Mouse (Mus musculus) retina, adult 2 months (tissue): Measurements from ENCODE around the gene Morc1.

ENCODE experiments used
- DNase-seq: peaks from one replicate; pipeline ENCODE4 v3.0.0-alpha.2; 2012; ENCODE audit warnings: low read depth, low spot score

Gene Morc1

DNA sequence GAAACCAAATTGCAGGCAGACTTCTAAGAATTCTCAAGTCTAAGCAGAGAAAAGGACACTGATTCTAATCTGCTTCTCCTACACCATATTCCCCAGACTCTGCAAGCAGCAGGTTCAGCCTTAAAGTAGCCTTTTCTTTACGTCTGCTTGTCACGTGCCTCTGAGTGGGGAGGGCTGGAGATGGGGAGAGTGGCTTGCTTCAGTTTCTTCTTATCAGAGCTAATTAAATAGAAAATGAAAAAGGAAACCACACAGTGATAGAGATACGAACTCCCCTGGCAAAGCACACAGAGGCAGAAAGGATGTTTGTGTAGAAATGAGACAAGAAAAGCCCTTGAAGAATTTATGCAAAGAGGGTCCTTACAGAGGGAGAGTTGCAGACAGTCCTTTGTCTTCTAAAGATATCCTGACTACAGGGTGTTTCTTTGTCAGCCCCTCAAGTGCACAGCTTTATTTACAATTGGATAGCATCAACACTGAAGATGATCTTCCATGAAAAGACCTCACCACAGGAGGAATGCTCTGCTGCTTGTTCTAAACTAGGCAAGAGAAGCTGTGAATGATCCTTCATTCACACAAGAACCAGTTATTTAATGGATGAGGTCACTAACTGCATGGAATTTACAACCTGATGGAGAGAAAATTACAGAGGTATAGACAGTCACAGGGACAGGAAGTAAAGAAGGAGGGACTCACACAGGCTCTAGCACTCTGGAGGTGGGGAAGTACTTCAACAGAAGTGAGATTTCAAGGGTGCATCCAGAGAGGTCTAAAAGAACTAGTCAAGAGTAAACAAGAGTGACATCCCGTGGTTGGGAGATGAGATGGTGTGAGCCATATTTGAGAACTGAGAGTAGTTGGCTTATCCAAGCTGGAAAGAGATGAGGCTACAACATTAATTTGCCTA lies 44.1 kb downstream of the Morc1 start:
- DNase-seq, result no peak

DNA sequence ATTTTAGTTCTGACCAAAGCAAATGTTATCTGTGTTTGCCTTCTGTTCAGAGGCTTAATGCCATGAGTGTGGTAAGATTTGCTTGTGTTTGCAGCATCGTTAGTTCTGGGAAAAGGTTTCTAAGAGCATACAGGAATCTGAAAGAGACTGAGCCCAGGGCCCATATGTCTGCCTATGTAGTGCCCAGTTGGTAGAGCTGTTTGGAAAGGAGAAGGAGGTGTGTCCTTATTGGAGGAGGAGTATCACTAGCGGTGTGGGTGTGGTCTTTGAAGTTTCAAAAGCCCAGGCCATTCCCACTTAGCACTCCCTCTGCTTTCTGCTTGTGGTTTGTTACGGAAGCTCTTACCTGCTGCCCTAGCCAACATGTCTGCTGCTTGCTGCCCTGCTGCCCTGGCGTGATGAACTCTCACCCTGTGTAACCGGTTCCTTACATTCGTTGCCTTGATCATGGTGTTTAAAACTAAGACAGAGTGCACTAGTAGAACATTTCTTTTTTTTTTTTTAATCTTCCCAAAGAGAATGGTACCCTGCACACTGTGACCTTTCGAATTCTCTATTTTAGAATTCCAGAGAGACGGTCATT lies 48.3 kb downstream of the Morc1 start:
- DNase-seq, result no peak

DNA sequence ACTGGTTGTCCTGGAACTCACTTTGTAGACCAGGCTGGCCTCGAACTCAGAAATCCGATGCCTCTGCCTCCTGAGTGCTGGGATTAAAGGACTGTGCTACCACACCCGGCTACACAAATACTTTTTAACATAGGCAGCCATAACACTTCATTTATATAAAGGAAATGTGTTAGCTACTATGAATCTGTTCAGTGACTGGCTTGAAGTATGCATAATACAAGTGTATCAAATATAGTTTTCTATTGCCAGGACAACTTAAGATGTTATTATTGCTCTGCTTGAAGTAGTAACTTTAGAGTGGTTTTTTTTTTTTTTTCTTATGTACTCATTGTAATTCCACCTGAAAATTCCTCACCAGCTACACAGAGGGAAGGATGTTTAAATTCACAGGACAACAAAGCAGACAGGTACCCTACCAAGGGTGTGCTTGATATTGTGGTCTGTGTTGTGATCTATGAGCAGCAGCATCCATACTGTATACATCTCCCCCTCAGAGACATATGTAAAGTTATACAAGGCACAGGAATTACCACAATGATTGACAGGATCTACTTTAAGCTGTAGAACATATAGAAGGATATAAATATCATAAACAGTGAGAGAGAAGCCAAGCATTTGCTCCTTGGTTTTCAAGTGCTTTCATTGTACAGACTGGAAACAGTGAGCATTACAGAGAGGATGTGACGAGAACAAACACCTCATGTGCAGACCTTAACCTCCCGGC lies 85.9 kb downstream of the Morc1 start:
- DNase-seq, result no peak

DNA sequence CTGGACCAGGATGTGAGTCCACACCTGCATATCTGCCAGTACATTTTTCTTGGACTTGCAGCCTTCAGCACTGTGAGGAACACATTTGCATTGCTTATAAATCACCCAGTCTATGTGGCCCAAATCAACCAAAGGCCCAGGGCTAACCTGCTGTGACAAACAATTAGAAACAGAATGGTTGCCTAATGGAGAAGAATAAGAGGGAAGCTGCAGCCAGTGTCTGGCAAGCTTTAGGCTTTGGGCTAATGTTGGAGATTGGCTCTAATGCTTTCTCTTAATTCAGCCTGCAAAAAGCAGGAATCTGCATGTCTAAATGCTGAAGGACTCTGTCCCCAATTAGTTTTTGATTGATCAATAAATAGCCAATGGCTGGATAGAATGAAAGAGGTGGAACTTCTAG lies 88.5 kb downstream of the Morc1 start:
- no peak for DNase-seq

DNA sequence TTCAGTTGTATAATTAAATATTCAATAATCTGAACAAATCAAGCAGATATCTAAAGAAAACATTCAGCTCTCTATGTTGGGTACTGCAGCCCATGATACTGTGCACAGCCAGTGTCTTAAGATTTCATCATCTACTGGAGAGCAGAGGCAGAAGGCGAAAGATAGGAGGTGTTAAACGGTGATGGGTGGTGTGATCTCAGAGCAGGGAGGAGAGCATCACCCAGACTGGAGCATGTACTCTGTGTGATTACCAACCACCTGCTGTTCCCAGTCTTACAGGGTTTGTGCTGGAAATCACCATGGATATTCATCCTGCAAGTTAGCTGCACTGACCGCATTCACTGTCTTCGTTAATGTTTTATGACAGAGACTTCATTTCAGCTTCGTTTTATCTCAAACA lies 106.1 kb downstream of the Morc1 start:
- DNase-seq, result no peak

DNA sequence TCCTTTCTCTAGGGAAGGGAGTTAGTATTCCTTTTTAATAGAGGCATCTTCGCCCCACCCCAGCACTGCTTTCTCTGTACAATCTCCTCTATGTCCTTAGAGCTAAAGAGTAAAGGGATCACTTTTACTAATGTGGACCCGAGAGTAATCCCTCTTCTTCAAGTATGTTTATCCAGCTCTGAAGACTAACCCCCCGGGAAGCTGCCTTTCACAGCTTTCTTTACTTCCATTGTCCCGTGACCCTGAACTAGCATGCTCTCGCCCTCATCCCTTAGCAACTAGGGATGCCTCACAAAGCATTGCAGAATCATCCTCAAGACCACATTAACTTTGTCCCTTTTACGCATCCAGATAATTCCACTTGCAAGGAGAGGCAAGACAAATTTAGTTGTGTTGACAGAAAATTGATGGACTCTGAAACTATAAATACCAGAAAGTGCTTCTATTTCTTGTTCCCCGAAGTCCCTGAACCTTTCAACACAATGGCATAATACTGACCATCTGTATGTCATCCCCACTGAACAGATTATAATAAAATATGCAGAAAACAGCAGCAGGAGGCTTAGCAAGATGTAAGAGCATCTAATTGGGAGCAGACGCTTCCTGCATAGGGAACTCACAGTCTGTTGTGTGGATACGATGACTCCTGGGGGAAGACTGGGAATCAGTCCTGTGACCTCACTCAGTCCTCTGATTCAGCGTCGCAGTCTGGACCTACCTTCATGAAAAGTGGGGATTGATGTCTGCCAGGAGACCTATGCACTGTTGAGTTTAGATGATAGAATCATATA lies 131.4 kb downstream of the Morc1 start:
- DNase-seq, result no peak

DNA sequence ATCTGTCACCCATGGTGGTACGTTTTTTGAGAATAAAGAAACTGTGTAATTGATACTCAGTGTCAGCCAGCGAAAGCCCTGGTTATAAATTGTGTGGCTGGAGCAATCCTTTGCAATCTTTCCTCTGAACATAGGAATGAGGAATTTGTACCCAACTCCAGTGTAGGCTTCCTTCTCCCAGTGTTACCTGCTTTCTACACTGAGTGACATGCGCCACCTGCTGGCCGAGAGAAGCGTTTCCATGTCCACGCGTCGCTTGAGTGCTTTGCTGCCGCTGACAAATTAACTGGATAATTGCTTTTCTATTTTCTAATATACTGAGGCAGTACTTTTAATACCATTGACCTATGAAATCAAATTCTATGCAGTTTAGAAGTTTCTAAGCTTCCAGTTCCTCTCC lies 139.3 kb downstream of the Morc1 start:
- DNase-seq, result peak; percentile 54

DNA sequence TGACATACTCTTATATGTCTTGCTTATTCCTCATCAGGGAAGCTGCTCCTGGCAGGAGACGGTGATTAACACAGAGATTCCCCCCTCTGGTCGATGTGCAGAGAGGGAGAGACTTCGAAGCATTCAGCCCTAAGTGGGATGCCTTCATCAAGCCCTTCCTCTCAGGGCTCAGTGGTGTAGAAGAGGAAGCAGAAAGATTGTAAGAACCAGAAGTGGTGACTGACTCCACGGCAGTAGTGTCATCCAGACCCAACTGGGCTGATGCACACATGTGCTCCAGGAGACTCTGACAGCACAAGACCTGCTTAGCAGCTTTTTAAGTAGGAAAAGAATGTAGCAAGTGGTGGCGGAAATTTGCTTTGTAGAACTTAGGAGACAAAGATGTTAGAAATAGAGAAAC lies 143.0 kb downstream of the Morc1 start:
- no peak for DNase-seq

DNA sequence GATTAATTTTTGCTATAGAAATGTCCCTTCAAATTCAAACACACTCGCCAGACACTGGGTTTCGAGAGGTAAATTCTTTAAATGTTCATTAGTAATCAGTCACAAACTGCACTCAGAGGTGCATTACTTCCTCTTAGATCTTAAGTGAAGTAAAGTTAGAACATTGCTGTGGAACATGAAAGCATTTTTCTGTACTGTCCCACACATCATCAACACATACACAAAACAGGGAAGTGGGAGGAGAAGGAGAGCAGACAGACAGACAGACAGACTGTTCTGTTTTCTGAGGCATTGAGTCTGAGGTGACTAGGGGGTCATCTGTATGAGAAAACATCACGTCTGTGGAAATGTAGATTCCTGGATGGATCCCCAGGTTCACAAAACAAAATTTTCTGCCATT lies 143.5 kb downstream of the Morc1 start:
- no peak for DNase-seq

DNA sequence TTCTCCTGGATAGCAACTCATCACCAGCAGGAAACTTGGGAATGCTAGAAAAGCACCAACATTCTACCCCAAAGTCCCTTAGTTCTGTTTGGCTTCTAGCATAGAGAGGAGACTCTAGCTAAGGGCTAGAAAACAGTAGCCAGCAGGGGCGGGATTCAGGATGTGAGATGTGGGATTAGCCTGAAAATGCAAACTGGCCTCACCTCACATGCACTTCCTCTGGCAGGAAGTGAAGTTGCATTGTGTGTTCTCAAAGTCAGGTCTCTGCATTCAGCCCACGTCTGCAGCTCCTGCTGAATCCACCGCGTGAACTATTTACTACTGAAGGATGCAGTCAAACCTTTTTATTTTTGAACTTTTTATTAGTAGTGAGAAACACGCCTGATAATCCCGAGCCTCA lies 154.3 kb downstream of the Morc1 start:
- no peak for DNase-seq

DNA sequence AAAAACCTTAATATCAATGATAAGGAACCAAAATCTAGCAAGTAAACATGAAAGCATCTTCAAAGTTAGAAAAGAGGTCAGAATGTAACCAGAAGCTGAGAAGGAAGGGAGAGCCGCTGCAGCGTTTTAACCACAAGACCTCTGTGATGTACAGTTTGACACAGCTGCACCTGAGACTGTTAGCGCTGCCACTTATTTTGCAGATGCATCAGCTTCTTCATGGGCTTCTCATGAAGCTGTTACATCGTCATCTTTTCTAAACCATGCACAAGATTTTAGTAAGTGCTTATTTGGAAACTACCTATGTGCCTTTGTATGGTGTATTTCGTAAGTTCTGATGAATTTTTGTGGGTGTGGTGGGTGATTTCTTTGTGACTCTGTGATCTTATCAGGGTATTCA lies 163.4 kb downstream of the Morc1 start:
- no peak for DNase-seq

DNA sequence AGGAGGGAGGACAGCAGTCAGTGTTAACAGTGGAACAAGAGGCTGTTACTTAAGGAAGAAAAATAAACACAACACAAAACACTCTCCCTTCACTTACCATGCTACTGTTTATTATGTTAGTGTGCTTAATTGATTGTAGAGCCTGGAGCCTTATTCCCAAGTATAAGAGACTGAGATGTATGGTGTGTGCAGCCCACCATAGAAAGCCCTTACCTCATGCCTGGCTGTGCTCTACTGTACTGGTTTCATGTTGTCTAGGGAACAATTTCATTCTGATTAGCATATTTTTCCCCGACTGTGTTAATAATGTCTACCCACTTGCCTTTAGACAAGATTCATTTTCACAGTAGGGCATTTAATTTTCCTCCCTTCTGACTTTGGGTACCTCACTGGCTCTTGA lies 164.2 kb downstream of the Morc1 start:
- no peak for DNase-seq

DNA sequence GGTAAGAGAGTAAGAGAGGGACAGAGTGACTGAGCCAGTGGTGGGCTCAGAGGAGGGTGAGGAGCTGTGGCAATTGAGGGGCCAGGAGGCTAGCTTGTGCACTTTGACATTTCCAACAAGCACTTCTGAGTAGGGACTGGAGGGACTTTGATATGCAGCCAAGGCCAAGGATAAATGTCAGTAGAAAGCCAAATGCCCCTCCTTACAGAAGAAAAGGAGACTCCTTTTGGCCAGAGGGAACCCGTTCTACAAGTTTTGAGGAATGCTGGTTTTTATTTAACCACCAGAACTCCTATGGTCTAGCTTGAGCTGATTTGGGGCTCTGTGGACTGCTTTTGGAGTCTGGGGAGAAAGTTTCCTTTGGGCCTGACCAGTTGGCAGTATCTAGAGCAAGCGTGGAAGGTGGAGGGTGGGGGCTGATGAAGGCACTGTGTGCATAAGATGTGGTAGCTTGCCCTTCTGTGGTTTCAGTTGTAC lies 172.7 kb downstream of the Morc1 start:
- no peak for DNase-seq

DNA sequence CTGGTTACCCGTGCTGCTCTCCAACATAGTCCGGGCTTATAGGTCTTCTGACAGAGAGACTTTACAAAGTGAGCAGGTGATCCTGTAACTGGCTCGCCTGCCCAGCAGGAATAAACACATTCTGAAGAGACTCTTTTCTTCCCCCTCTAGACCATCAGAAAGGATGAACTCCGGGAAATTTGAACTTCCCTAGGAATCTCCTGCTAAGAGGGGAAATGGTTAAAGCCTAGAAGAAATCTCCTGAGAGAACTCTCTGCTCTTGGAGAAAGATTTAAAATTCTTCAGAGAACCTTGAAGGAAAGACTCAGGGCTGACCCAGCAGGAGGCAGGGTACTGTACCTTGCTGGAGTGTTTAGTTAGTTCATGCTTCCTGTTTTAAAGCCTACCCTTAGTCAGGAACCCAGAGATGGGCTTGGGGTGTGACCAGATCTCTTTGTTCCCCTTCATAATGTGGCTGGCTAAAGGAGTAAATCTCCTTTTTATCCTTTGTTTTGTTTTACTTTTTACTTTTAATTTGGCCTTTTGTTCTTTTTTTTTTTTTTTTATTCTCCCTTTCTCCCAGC lies 175.5 kb downstream of the Morc1 start:
- no peak for DNase-seq

DNA sequence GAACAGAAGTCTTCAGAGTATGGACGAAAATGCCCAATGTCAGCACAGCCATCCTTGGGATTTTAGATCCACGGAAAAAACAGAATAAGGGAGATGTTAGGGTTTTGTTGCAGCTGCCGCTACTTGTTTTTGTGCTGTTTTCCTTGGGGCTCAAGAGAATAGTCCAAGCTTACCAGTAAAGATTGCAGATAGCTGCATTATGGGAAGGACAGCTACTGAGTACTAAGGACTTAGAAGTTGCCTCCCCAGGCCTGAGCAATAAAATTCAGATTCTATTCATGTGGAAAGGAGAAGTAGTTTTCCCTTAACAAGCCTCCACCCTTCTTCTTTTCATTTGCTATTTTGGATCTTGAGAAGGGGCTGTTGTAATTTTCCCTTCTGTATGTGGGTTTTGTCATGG lies 177.2 kb downstream of the Morc1 start:
- DNase-seq, result no peak

DNA sequence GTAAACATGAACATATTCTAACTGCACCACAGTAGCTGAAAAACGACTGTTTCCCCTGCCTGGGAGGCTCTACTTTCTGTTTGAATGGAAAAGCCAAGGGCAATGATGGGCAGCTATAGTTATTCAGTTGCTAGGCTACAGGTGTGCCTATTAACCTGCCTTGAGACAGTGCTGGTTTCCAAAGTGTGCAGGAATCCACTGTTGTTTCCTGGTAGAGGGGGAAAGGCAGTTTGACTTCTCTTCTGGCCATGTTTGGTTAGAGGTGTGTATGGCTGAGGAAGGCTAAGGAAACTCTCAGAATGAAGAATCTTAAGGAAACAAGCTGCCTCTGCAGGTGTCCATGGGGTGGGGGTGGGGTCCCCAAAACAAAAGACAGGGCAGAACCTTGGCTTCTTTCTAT lies 179.8 kb downstream of the Morc1 start:
- DNase-seq, result no peak

DNA sequence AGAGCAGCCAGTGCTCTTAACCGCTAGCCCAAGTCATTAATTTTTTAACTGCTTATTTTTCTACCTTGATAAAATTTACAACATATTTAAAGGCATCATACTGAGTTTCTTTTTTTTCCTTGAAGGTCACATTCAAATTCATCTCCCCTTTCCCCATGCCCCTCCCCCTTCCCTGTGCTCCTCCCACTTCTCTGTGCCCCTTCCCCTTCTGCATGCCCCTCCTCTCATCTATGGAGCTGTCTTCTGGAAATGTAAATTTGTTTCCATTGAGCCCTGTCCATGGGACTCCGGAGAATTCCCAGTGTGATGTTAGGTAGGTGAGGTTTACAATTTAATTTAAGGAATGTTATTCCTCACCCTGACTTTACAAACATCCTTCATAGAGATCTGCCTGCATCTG lies 180.4 kb downstream of the Morc1 start:
- no peak for DNase-seq

DNA sequence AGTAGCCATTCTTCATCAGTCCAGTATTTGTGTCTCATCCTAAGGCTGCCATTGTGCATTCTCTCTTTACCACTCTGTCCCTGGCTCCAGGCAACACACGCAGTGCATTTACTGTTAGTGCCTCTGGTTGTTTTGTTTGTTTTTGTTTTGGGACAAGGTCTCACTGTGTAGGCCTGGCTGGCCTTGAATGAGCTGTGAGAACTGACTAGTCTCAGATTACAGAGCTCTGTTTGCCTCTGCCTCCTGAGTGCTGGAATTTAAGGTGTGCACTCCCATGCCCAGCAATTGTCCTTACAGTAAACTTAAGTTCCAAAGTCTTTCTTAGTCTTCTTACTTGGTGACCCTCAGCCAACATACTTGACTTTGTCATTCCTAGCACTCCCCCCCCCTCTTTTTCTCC lies 182.7 kb downstream of the Morc1 start:
- DNase-seq, result no peak

DNA sequence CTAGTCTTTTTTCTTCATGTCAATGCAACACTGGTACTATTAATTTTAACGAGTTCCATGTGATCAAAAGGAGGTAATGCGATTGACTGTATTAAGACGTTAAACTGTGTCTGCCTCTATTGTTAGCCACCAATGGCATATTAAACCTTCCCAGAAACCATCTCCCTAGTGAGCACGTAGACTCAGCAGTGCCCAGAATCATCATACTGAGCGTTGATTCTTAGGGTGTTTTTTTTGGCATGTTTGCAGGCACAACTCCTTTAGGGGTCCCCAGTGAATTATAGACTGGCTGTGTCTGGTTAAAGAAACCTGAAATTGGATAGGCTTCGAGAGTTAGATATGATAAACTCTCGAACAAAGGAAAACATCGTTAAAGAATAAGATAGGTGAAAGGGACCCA lies 189.5 kb downstream of the Morc1 start:
- no peak for DNase-seq

DNA sequence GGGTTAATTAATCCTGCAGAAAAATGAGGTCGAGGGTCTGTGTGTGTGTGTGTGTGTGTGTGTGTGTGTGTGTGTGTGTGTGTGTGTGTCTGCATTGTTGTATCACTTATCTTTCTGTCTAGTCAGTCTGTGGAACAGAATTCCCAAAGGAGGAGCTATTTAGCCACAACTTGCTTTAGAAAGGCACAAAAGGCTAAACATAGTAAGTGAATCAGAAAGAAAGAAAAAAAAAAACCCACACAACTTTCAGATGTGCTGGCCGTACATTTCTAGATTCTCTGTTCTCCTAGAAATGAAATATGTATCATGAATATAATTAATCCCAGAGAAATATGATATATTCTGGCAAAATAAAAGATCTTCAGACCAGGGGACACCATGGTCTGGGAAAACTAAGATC lies 190.0 kb downstream of the Morc1 start:
- DNase-seq, result no peak

DNA sequence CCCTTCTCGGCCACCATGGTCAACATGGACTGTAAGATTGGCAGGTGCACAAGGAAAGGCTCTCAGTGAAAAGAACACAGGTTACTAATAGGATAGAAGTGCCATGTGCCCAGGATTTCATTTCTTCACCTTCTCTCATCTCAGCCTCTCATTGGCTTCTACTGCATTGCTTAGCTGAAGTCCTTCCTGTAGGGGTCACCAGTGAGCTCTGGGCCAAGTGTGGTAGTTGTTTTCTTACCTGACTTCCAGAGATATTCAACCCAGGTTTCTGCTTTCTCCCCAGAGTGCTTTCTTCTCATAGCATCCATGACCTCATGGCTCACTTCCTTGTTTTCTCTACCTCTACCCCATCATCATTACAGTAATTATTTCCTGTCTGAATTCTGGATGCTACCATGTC lies 192.4 kb downstream of the Morc1 start:
- DNase-seq, result no peak

DNA sequence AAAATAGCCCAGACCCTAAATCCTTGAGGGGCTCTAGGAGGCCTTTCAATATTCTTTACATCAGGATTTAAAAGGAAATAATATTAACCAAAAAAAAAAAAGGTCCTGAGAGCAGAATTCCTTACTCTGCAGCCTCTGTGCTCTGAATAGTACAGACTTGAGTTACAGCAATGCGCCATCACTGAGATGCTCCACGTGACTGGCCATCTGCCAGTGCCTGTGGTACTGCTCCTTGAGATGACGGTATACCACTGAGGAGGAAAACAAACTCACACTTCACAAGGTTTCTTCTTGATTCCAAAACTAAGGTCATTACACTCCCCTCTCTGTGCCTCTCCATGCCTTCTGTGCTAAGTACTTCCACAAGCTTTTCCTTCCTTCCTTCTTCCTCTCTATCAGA lies 195.1 kb downstream of the Morc1 start:
- DNase-seq, result no peak
